ENCODE assay signal across 16 mouse cellular contexts in the genomic region with DNA sequence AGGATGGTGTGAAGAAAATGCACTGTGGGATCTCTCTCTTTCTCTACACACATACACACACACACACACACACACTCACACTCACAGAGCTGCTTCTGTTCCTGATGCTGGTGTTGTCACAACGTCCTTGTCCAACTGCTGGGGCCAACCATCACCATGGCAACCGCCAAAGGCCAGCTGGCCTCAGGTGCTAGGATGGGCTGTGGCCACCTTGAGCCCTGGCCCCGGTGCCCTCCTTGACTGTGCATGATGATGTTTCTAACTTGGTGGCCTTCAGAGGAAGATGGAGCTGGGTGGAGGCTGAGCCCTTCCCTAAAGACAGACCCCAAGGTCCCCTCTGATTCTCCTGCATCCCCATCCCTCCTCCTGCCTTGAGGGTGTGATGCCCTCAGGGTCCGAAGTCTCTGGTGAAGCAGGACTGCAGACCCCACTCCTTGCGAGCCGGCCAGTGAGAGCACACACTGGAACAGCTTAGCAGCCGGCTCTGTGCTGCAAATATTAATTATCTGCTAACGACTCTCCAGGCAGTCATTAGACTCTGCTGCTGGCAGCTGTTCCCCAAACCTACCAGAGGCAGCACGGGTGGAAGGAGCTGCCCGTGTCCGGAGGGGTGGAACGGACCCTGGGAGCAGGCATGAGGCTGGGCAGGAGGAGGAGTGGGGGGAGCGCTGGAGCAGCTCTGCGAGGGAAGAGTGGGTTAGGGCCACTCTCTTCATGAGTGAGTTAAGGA.
A peak's percentile ranks its signal among the peaks of the same experiment; 100 is the strongest.
DNase-seq lines count a peak whose midpoint lies in the region; ATAC-seq and TF ChIP-seq lines count a peak whose summit lies in the region.
"Had no signal": no experiment of that assay in that cellular context is flagged by ENCODE, and none has a peak within 500 bp of the region (broad histone marks: within the 10 kb centered on the region; RNA-seq: fewer than 3 reads in every experiment).

No protein-coding gene starts in this region.

- no peak overlapping the region for H3K4me3 ChIP-seq in left cerebral cortex, adult 2 months
- H3K4me3 ChIP-seq in forebrain, embryonic 15.5 days, result no peak overlapping the region
- no peak overlapping the region for H3K4me3 ChIP-seq in hindbrain, postnatal 0 days (ENCODE audit: low read length)
- no peak overlapping the region for H3K4me3 ChIP-seq in neural tube, embryonic 12.5 days
- H3K4me3 ChIP-seq: gastrocnemius, adult 2 months; layer of hippocampus, adult 2 months; liver, embryonic 13.5 days had no signal

- no peak overlapping the region for H3K27ac ChIP-seq in left cerebral cortex, adult 2 months
- no peak overlapping the region; the same call in 1 of the 2 replicates for H3K27ac ChIP-seq in forebrain, embryonic 15.5 days (replicated peaks)
- H3K27ac ChIP-seq in hindbrain, postnatal 0 days, result peak overlapping the region; percentile 12; the same call in 1 of the 2 replicates
- peak overlapping the region; percentile 28; the same call in 1 of the 2 replicates for H3K27ac ChIP-seq in neural tube, embryonic 12.5 days
- H3K27ac ChIP-seq: gastrocnemius, adult 2 months; layer of hippocampus, adult 2 months; liver, embryonic 13.5 days had no signal

- H3K36me3 ChIP-seq in forebrain, embryonic 15.5 days, result no peaks in the 10 kb centered on the region
- no peaks in the 10 kb centered on the region for H3K36me3 ChIP-seq in hindbrain, postnatal 0 days (ENCODE audit: insufficient read depth, low read length)
- no peaks in the 10 kb centered on the region for H3K36me3 ChIP-seq in neural tube, embryonic 12.5 days
- H3K36me3 ChIP-seq: liver, embryonic 13.5 days had no signal

- WGBS in forebrain, embryonic 15.5 days, result 25% methylated on average over 14 of the region's 14 CpGs
- 31% methylated on average over 14 of the region's 14 CpGs for WGBS in hindbrain, postnatal 0 days
- 43% methylated on average over 14 of the region's 14 CpGs for WGBS in neural tube, embryonic 12.5 days

- no peaks in the 10 kb centered on the region for H3K9me3 ChIP-seq in forebrain, embryonic 15.5 days
- no peaks in the 10 kb centered on the region for H3K9me3 ChIP-seq in hindbrain, postnatal 0 days (ENCODE audit: low read length)
- H3K9me3 ChIP-seq in neural tube, embryonic 12.5 days, result no peaks in the 10 kb centered on the region
- H3K9me3 ChIP-seq: liver, embryonic 13.5 days had no signal

- peaks cover 18% of the 10 kb centered on the region for H3K4me1 ChIP-seq in forebrain, embryonic 15.5 days
- peaks cover 16% of the 10 kb centered on the region for H3K4me1 ChIP-seq in hindbrain, postnatal 0 days (ENCODE audit: insufficient read depth, low read length)
- peaks cover 26% of the 10 kb centered on the region for H3K4me1 ChIP-seq in neural tube, embryonic 12.5 days
- H3K4me1 ChIP-seq: liver, embryonic 13.5 days had no signal

- H3K27me3 ChIP-seq in forebrain, embryonic 15.5 days, result no peaks in the 10 kb centered on the region
- no peaks in the 10 kb centered on the region for H3K27me3 ChIP-seq in hindbrain, postnatal 0 days (ENCODE audit: insufficient read depth, low read length)
- peaks cover 4% of the 10 kb centered on the region; the same call in 1 of the 2 replicates for H3K27me3 ChIP-seq in neural tube, embryonic 12.5 days (replicated peaks)

- 0 out of 2 replicates have a peak, but pooled peaks have one; percentile 35 for ATAC-seq in forebrain, embryonic 15.5 days (replicated peaks)
- ATAC-seq in hindbrain, postnatal 0 days, result peak; percentile 67
- ATAC-seq in neural tube, embryonic 12.5 days (ENCODE audit: low FRiP score, low read depth), result 0 out of 2 replicates have a peak, but pooled peaks have one; percentile 12

- no peak overlapping the region for H3K4me2 ChIP-seq in forebrain, embryonic 15.5 days (replicated peaks)
- H3K4me2 ChIP-seq in hindbrain, postnatal 0 days (ENCODE audit: low read depth, low read length), result no peak overlapping the region
- no peak overlapping the region; the same call in 1 of the 2 replicates for H3K4me2 ChIP-seq in neural tube, embryonic 12.5 days (replicated peaks)
- H3K4me2 ChIP-seq: liver, embryonic 13.5 days had no signal

- TF ChIP-seq CTCF in left cerebral cortex, adult 2 months (IDR thresholded peaks at IDR 0.05), result no peak
- TF ChIP-seq CTCF in hindbrain, postnatal 0 days (IDR thresholded peaks at IDR 0.05; ENCODE audit: low read depth), result no peak

- intact Hi-C loops in left cerebral cortex, postnatal 4 days (cut with DNase I), result no loop called here
- intact Hi-C loops in left cerebral cortex, adult 2 months (cut with DNase I), result no loop called here
- intact Hi-C loops in left cerebral cortex, postnatal 10 days (cut with DNase I), result no loop called here

- H3K9ac ChIP-seq in forebrain, embryonic 15.5 days (replicated peaks), result no peak overlapping the region
- no peak overlapping the region for H3K9ac ChIP-seq in hindbrain, postnatal 0 days (replicated peaks; ENCODE audit: low read length)
- no peak overlapping the region for H3K9ac ChIP-seq in neural tube, embryonic 12.5 days
- H3K9ac ChIP-seq: liver, embryonic 13.5 days had no signal

- DNase-seq in left cerebral cortex, postnatal 4 days, result peak; percentile 46
- DNase-seq in left cerebral cortex, adult 2 months (ENCODE audit: extremely low spot score in 1 of 2, low spot score in 2 of 2), result no peak
- DNase-seq in hindbrain, postnatal 0 days (ENCODE audit: low spot score), result peak; percentile 62
- DNase-seq in adrenal gland, postnatal 25 days, result no peak
- DNase-seq in left cerebral cortex, postnatal 10 days (ENCODE audit: extremely low spot score in 1 of 2, low spot score in 2 of 2), result no peak
- DNase-seq in frontal cortex, adult 2 months (ENCODE audit: extremely low spot score in 1 of 2, low spot score in 1 of 2), result no peak
- DNase-seq: cerebellum, adult 8-10 months; gastrocnemius, adult 2 months; heart, postnatal 36 days; kidney, adult 18-20 months; liver, embryonic 13.5 days; lung, postnatal 14 days; thymus, postnatal 14 days had no signal

Comparison
In these comparisons a context has a peak if more than half of its experiments do, and no peak if none do; other contexts are left out.
1. DNase-seq: peak in left cerebral cortex, postnatal 4 days (single experiment) and hindbrain, postnatal 0 days (single experiment); none in left cerebral cortex, adult 2 months (0 of 2), adrenal gland, postnatal 25 days (single experiment), left cerebral cortex, postnatal 10 days (0 of 2) and frontal cortex, adult 2 months (0 of 2).
2. H3K27ac ChIP-seq: peak in hindbrain, postnatal 0 days (single experiment) and neural tube, embryonic 12.5 days (single experiment); none in left cerebral cortex, adult 2 months (single experiment) and forebrain, embryonic 15.5 days (single experiment).
3. ATAC-seq: peak in every context shown above with its lines; median percentile 67 in hindbrain, postnatal 0 days; 35 in forebrain, embryonic 15.5 days; 12 in neural tube, embryonic 12.5 days.